Mouse (Mus musculus) liver, postnatal 0 days (tissue): ENCODE results near the gene Trp53i11.

Experiments used
- CTCF ChIP-seq: sonication (generic); IDR thresholded peaks from 2 replicates; pipeline ENCODE4 v1.5.1; 2016; ENCODE audit warnings: antibody characterized with exemption, low read depth
- EP300 ChIP-seq: IDR thresholded peaks from 2 replicates; pipeline ENCODE4 v1.6.1; 2016; ENCODE audit warnings: antibody characterized with exemption, low read depth, mild to moderate bottlenecking

- TF ChIP-seq CTCF (peak; percentile 77), EP300 (no peak)
Measured at GRCm38 (mm10) chr2:93217015-93217414, 29.7 kb downstream of the Trp53i11 start.
